Mouse (Mus musculus) E14TG2a.4 (cell line): ENCODE measurements at regions not wholly inside any gene's neighbourhood (a gene's known extent, or its start where the extent isn't known, plus 50 kb on each side); places are given as distances from the start of the nearest gene placed in this dataset.

ENCODE experiments used
- CTCF ChIP-seq: conservative IDR thresholded peaks from 2 replicates; pipeline ENCODE4 v1.5.1; 2014; ENCODE audit warnings: low read length
- POU5F1 ChIP-seq: IDR thresholded peaks from 2 replicates; pipeline ENCODE4 v1.6.1; 2014; ENCODE audit warnings: low read length, borderline replicate concordance

DNA sequence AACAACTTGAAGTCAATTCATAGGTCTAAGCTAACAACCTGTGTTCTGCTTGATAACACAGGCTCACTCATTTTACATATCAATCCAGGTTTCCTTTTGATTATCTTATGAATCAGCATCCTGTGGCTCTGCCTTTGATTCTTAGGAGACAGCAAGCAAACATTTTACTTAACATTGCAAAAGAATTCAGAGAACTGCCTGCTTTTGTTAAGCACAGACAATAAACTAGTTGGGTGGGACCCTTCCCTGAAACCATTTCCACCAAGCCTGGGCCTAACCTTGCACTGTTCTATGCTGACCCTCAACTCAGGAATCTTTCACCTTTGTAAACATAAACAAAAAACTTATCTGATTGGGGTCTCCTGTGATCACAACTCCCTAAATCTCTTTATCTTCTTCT is 2220.6 kb downstream of the 4930444P10Rik start:
- TF ChIP-seq CTCF (no peak), POU5F1 (no peak)
